Mouse (Mus musculus) lung, embryonic 14.5 days (tissue): ENCODE data around the gene Olfr876. TPM values are rescaled to one million over a fixed set of nuclear protein-coding genes. Genes with fewer than 3 reads are reported as not detected.

Experiments used
- ATAC-seq: fragments of 200-750 bp; cut with Nextera tagmentation; 2 replicates; pipeline ENCODE4 v1.8.0; 2017; ENCODE audit warnings: mild to moderate bottlenecking, moderate TSS enrichment, moderate library complexity; ENCODE audit not compliant: insufficient read depth
- DNase-seq: peaks from one replicate; pipeline ENCODE4 v3.0.0-alpha.2; 2015
- H3K27ac ChIP-seq: fragments of 300-500 bp; sonication (generic); 2 replicates; pipeline ENCODE4 v1.5.1; 2014; ENCODE audit warnings: low read depth, mild to moderate bottlenecking, moderate library complexity
- H3K27me3 ChIP-seq: fragments of 300-500 bp; sonication (generic); 2 replicates; pipeline ENCODE4 v1.6.1; 2014; ENCODE audit warnings: low read length, control low read depth; ENCODE audit not compliant: insufficient read depth
- H3K36me3 ChIP-seq: fragments of 300-500 bp; sonication (generic); 2 replicates; pipeline ENCODE4 v1.6.1; 2014; ENCODE audit warnings: control low read depth; ENCODE audit not compliant: insufficient read depth
- H3K4me1 ChIP-seq: fragments of 300-500 bp; sonication (generic); 2 replicates; pipeline ENCODE4 v1.6.1; 2014; ENCODE audit warnings: antibody characterized with exemption, control low read depth; ENCODE audit not compliant: insufficient read depth
- H3K4me2 ChIP-seq: fragments of 300-500 bp; sonication (generic); 2 replicates; pipeline ENCODE4 v1.6.1; 2014; ENCODE audit warnings: mild to moderate bottlenecking
- H3K4me3 ChIP-seq: fragments of 300-500 bp; sonication (generic); 2 replicates; pipeline ENCODE4 v1.5.1; 2014; ENCODE audit warnings: low read depth, low read length
- H3K9ac ChIP-seq: fragments of 300-500 bp; sonication (generic); 2 replicates; pipeline ENCODE4 v1.6.1; 2014
- H3K9me3 ChIP-seq: fragments of 300-500 bp; sonication (generic); 2 replicates; pipeline ENCODE4 v1.6.1; 2016; ENCODE audit warnings: low read depth, low read length, control low read depth
- CTCF ChIP-seq: IDR thresholded peaks from 2 replicates; pipeline ENCODE4 v1.5.1; 2016; ENCODE audit warnings: antibody characterized with exemption, low read depth
- WGBS: fragments of 180-500 bp; shearing (Covaris S2); extraction: QIAGEN DNeasy Blood & Tissue Kit; methylation state at CpG from one replicate; pipeline ENCODE4 v1.1.7; 2014; 5-methylcytosine and 5-hydroxymethylcytosine counted together
- polyA plus RNA-seq: library from polyadenylated mRNA; unstranded; fragments of >200 nt; fragmentation: Nextera tagmentation; extraction: Ambion mirVana; gene quantifications from 2 replicates; pipeline ENCODE4 v1.2.1, GENCODE M21; 2014

Gene Olfr876
- polyA plus RNA-seq, 1 experiment from 2014 or later: not detected

DNA sequence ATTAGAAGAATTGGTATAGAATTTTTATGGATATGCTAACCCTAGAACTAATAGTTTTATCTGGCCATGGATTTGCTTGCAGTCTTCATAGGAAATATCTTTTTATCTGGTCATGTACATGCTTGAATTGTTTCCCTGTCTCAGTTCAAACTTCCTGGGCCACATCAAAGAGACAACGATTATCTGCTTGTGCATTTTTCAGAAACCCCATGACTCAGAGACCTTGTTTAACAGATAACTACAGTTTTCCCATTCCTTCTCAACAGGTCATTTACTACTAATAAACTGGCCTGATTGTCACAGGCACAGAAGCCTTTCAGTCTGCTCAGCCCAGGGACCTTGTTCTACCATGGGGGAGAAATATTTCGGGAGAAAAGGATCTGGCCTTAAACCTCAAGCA, 16.4 kb upstream of the Olfr876 start:
- DNase-seq: no peak
- Histone ChIP-seq H3K4me2 (no peak overlapping the region), H3K27me3 (no peaks in the 10 kb centered on the region), H3K4me1 (peaks cover 5% of the 10 kb centered on the region; the same call in 1 of the 2 replicates), H3K9ac (no peak overlapping the region), H3K9me3 (no peaks in the 10 kb centered on the region), H3K4me3 (no peak overlapping the region), H3K27ac (no peak overlapping the region), H3K36me3 (no peaks in the 10 kb centered on the region)
- no peak for TF ChIP-seq CTCF
- no peak for ATAC-seq
- WGBS: 65% methylated on average over 2 of the region's 2 CpGs

DNA sequence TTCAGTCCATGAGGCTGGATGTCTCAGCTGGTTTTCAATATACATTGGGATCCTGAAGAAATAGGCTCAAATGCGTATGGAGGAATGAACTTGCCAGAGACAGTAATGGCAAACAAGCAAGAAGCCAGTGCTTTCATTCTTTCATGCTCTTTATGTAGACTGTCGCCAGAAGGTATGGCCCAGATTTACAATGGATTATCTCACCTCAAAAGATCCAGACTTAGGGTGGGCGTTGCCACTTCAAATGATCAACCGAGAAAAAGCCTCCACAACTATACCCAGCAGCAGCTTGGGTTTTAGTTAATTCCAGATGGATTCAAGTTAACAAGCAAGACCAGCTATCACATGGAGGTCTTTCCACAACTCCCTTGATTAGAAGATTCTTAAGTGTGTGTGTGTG, 776 bp upstream of the Olfr876 start:
- Histone ChIP-seq H3K4me1 (no peaks in the 10 kb centered on the region), H3K9me3 (no peaks in the 10 kb centered on the region), H3K9ac (no peak overlapping the region), H3K4me2 (no peak overlapping the region), H3K4me3 (no peak overlapping the region), H3K36me3 (no peaks in the 10 kb centered on the region), H3K27me3 (no peaks in the 10 kb centered on the region), H3K27ac (no peak overlapping the region)
- DNase-seq (no peak), ATAC-seq (no peak)
- WGBS: 78% methylated on average over 4 of the region's 4 CpGs
- TF ChIP-seq CTCF: no peak

DNA sequence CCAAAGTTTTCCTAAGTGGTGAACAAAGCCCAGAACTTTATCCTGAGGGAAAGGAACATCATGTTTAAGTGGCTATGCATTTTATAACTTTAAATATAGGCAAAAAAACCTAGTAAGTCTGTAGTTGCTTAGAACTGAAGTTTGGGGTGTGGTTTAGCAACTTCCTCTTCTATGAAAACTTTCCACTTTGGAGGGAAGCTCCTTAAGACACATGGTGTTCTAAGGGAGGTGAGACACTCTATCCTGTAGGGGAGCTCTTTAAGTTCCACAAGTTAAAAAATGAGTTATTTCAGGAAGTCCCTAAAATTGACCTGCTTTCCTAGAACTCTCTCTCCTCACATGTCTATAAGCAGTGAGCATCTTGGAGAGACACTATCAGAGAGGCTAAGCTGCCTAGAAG, 4.4 kb downstream of the Olfr876 start:
- no peak overlapping the region for H3K27ac ChIP-seq

DNA sequence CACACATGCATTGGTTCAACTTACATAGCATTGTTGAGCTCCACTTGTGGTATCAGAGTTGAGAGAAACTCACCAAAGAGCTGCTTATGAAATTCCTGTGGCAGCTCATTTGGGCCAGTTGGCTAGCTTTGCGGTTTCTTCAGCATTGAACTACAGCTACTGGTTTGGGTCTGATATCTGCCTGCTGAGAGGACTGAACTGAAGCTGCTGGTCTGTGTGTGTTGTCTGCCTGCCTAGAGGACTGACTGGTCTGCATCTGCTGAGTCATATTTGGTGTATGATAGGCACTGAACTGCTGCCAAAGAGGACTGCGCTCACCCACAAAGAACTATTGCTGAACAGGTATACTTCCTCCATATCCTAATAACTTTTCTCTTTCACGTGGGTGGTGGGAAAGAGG, 5.6 kb downstream of the Olfr876 start:
- no peak overlapping the region for H3K9ac ChIP-seq
- no peak overlapping the region for H3K4me2 ChIP-seq
- no peaks in the 10 kb centered on the region for H3K36me3 ChIP-seq
- no peaks in the 10 kb centered on the region for H3K27me3 ChIP-seq
- ATAC-seq (no peak), DNase-seq (no peak)
- no peak overlapping the region for H3K27ac ChIP-seq
- H3K9me3 ChIP-seq: no peaks in the 10 kb centered on the region
- no peak overlapping the region for H3K4me3 ChIP-seq
- TF ChIP-seq CTCF: no peak
- no peaks in the 10 kb centered on the region for H3K4me1 ChIP-seq
- WGBS: 86% methylated on average over 3 of the region's 3 CpGs

More for the DNA sequence above, 4.4 kb downstream of the Olfr876 start:
- Histone ChIP-seq H3K4me3 (no peak overlapping the region), H3K9ac (no peak overlapping the region), H3K4me1 (no peaks in the 10 kb centered on the region), H3K4me2 (no peak overlapping the region), H3K27me3 (no peaks in the 10 kb centered on the region), H3K36me3 (no peaks in the 10 kb centered on the region), H3K9me3 (no peaks in the 10 kb centered on the region)
- DNase-seq (no peak), ATAC-seq (no peak)
- TF ChIP-seq CTCF: no peak

DNA sequence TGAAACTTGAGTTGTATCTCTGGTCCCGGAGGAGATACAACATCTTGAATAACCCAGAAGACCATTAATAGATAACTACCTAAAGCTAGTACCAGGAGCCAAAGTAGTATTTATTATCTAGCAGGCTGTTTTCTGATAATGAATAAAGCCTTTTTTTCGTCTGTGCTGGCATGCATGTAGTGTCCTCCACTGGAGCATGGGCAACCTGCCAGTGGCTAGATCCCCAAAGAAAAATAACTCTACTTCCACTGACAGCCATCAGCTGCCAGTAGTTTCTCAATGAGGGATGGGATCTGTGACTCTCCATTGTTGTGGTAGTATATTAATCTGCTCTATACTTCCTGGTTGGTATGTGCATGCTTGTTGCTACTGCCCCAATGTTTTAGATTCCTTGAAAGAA, 6.1 kb downstream of the Olfr876 start:
- Histone ChIP-seq H3K36me3 (no peaks in the 10 kb centered on the region), H3K9me3 (no peaks in the 10 kb centered on the region), H3K9ac (no peak overlapping the region), H3K27ac (no peak overlapping the region), H3K27me3 (no peaks in the 10 kb centered on the region), H3K4me3 (no peak overlapping the region), H3K4me1 (no peaks in the 10 kb centered on the region), H3K4me2 (no peak overlapping the region)
- DNase-seq: no peak
- TF ChIP-seq CTCF: no peak
- no peak for ATAC-seq
- 65% methylated on average over 2 of the region's 2 CpGs for WGBS

DNA sequence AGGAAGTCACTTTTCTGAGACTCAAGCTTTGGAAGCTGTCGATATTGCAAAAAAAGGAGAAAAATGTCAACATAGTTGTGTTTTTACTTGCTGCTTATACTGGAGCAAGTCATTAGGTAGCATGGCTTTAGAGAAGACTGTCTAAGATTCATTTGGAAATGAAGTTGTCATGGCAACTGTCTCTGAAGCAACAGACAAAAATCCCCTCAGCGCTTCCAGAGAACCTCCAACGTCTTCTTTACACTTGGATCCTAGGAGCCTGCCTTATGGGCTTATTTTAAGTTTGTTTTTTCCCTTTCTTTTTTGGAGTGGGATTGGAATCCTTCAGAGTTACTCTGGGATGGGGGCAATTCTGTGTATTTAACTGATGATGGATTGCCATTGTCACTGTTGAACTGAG, 11.9 kb downstream of the Olfr876 start:
- no peak overlapping the region for H3K9ac ChIP-seq
- no peak for TF ChIP-seq CTCF
- no peak for DNase-seq
- H3K9me3 ChIP-seq: no peaks in the 10 kb centered on the region
- whole genome bisulfite sequencing: 79% methylated on average over 3 of the region's 3 CpGs
- no peaks in the 10 kb centered on the region for H3K4me1 ChIP-seq
- no peak overlapping the region for H3K27ac ChIP-seq
- no peak for ATAC-seq
- no peak overlapping the region for H3K4me3 ChIP-seq
- H3K36me3 ChIP-seq: no peaks in the 10 kb centered on the region
- no peak overlapping the region for H3K4me2 ChIP-seq
- no peaks in the 10 kb centered on the region for H3K27me3 ChIP-seq

DNA sequence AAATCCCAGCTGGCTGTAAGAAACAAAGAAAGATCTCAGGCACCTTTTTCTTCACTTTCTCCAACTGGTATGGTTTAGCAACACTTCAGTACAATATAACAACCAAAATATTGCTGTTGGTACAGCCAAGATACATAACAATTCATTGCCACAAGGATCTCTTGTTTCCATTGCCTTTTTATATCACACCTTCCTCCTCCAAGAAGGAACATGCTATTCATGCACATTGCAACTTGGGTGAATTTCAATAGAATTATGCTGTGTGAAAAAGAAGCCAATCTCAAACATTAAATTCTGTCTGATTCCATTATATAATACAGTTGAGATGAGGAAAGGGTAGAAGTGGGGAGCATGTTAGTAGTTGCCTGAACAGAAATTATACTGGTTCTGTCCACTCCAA, 27.1 kb downstream of the Olfr876 start:
- no peak for ATAC-seq
- TF ChIP-seq CTCF: no peak
- Histone ChIP-seq H3K9ac (no peak overlapping the region), H3K9me3 (no peaks in the 10 kb centered on the region), H3K27me3 (no peaks in the 10 kb centered on the region), H3K27ac (no peak overlapping the region), H3K4me2 (no peak overlapping the region), H3K36me3 (no peaks in the 10 kb centered on the region), H3K4me1 (no peaks in the 10 kb centered on the region), H3K4me3 (no peak overlapping the region)
- no peak for DNase-seq

DNA sequence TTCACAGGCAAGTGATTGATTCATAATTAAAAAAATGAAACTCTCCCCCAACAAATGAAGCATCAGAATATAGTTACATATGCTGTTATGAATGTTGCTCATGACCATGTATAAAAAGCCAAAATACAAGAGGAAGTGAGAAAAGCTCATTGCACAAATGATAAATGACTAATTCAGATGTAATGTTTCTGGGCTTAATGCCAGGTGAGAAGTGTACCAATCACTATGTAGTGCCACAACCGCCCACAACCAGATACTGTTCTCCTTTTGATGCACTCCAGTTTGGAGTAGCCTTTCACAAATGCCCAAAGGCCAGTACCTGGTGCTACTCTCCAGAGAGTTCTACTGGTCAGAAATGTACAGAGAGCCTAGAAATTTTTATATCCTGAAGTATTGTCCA, 30.5 kb downstream of the Olfr876 start:
- no peak for TF ChIP-seq CTCF
- Histone ChIP-seq H3K27me3 (no peaks in the 10 kb centered on the region), H3K27ac (no peak overlapping the region), H3K4me1 (no peaks in the 10 kb centered on the region), H3K4me3 (no peak overlapping the region), H3K4me2 (no peak overlapping the region), H3K9ac (no peak overlapping the region), H3K9me3 (no peaks in the 10 kb centered on the region), H3K36me3 (no peaks in the 10 kb centered on the region)
- DNase-seq (peak; percentile 5), ATAC-seq (no peak)
- 50% methylated on average over 1 of the region's 1 CpGs for WGBS
